Mouse (Mus musculus): ENCODE results near the gene Gm13289.
"Not testable (repeated sequence)": the region's sequence is repeated elsewhere in the genome, so short reads cannot be mapped to it uniquely, and the experiment has no call there.

- not testable (repeated sequence) for TF ChIP-seq POLR2A (IDR thresholded peaks at IDR 0.05; ENCODE audit: borderline replicate concordance, extremely low read depth, low read depth, low read length); CTCF (IDR thresholded peaks at IDR 0.05; ENCODE audit: insufficient read depth, low read length)
Observed at GRCm38 (mm10) chr4:88761776-88762175, 14.9 kb upstream of the Gm13289 start.
